Mouse (Mus musculus): ENCODE data around the gene Slc30a4.

Gene Slc30a4

DNA sequence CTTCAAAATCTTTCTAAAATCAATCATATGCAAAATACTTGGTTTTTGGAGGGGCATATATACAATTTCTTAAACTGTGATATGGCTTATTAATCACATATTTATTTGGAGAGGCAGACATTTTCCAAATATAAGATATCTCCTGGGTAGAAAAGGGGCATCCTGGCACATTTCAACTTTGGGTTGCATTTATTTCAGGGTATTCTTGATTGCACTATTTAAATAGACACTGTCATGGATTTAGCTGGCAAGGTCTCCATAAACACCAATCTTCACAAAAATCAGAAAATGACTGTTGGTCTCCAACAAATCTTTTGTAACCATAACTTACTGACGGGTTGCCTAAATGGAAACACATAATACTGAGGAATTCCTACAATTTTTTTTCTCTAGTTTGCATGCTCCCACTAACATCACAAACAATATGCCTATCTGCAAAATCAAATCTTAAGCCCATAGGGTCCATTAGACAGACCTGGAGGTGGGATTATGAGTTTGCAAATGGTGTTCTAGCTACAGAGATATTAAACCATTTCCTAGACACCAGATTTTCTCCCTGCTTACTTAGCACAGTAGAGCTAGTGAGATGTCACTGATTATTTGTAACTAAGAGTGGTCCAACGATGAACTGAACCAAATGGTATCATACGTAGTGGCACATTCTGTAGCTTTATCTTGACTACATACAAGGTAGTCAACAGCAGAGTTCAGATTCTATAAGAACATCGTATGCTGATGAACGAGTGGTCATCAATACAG is 20.9 kb downstream of the Slc30a4 start:
- no peak for DNase-seq (ENCODE audit: low spot score in 2 of 2)

DNA sequence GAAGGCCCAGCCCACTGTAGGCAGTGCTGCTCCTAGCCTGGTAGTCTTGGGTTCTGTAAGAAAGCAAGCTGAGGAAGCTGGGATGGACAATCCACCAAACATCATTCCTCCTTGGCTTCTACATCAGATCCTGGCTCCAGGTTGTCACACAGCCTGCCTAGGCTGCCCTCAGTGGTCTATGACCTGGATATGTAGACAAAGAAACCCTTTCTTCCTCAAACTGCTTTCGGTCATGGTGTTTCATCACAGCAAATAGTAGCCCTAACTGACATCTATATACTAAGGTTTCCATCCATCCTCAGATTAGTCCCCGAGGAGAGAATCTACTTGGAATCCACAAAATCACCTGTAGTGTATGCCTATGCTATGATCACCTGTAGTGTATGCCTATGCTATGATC is 27.3 kb downstream of the Slc30a4 start:
- no peak for DNase-seq (ENCODE audit: low spot score in 2 of 2)

DNA sequence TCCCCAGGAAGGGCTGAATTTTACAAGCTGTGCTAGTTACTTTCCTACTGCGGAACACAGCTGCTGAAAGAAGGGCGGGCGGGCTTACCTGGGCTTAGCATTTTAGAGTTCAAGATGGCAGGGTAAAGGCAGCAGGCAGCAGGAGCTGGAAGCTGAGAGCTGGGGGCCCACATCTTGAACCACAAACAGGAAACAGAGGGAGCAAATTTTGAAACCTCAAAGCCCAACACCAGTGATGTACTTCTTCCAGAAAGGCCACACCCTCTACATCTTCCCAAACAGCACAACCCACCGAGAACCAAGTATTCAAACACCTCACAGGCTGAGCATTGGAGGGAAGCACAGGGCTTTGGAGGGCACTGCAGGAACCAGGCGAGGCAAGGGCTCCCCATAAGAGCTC is 29.6 kb downstream of the Slc30a4 start:
- no peak for DNase-seq (ENCODE audit: low spot score in 2 of 2)

DNA sequence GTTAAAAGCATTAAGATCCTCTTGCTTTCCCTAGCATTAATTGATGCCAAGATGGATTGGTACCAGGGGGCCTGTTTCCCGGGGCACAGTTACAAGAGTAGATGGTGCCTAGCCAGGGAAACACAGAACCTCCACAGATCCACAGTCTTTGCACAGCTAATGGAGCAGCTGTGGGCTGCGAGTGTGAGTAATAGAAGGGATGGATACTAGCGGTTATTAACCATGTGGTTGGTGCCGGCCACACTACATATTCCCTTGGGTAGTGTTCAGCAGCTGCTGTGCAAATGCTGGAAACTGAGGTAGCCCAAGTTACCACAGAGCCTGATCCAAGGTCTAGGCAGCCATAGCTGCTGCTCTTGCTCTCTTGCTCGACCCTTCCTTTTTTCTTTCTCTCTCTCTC is 30.7 kb downstream of the Slc30a4 start:
- DNase-seq (ENCODE audit: low spot score in 2 of 2) = no peak

DNA sequence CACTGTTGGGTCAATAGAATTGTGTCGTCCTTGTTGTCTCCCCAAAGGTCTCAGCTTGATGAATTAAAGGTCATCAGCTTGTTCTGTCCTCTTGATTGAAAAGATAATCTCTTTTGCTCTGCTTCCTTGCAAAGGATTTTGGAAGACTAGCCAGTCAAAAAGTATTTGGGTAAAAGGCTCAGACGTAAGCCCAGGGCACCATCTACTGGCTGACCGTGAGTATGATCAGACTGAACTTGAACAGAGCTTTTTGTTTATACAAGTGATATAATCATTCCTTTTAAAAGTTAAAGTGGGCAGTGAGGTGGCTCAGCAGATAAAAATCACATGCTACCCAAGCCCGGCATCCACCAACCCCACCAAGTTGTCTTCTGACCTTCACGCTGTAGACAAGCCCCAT is 34.6 kb downstream of the Slc30a4 start:
- peak in 1 of 2 experiments; percentile 17 for DNase-seq (ENCODE audit: low spot score in 2 of 2)

DNA sequence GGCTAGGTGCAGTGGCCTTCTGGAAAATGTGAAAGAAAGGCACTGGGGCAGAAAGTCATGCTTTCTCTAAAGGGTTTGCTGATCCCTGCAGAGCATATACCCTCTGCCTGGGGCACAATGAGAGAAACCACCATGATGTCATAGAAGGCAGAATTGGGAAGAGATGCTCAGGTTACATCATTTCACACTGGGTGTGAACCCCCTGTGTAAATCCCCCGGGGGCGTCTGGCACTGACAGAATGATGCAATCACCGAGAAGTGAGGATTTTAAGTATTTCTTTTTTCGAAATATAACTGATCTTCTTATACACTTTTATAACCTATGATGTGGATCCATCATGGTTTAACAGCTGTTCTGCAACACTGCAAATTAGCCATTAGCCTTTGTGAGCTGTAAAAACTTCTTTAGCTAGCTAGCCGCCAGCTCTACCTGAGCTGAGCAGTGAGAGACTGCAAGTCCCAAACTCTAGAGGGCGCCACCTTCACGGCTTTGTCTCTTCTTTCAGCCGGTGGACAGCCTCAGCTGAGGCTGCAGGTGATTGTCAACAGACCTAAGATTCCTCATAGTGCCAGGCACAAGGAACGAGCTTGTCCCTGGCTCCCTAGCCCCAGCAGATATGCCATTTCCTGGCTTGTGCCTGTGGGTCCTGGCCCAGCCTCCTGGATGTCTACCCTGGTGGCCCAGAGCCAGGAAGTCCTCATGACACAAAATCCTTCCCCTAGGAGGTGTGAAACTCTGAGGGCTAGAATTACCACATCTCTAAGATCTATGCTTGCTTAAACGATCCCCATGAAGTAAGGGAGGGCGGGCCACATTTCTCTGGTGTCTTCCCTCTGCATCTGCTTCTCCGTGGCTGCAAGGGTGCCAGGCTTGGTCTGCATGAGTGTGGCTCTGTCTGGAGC is 36.2 kb downstream of the Slc30a4 start:
- peak in 1 of 2 experiments; percentile 33 for DNase-seq (ENCODE audit: low spot score in 2 of 2)

DNA sequence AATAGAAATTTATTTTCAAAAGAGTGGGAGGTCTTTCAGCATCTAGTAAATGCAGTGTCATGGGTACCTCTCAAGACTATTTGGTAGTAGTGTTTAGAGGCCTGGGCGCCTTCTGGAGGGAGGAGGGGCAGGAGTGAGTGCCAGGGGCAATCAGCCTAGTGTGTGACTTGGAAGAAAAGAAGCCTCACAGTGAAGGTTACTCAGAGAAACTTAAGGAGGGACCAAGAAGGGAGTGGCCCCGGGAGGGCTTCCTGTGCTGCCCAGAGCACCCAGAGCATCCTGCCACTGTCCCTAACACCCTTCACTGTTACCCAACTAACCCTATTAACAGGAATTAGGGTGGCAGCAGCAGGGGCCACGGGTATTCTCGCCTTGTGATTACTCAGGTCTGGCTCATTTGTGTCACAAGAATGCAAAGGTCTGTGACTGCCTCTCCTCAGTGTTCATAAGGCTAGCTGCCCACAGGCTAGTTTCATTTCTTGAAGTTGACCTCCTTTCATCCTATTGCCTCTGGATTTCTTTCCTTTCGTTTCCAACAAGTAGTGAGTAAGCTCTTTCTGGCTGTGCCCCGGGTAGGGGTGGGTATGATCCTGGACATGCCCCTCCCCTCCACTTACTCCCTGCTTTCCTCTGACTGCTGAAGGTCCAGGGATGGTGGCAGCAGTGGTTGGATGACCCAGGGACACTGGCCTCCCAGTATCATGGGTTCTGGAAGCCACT is 37.0 kb downstream of the Slc30a4 start:
- no peak for DNase-seq (ENCODE audit: low spot score in 2 of 2)

DNA sequence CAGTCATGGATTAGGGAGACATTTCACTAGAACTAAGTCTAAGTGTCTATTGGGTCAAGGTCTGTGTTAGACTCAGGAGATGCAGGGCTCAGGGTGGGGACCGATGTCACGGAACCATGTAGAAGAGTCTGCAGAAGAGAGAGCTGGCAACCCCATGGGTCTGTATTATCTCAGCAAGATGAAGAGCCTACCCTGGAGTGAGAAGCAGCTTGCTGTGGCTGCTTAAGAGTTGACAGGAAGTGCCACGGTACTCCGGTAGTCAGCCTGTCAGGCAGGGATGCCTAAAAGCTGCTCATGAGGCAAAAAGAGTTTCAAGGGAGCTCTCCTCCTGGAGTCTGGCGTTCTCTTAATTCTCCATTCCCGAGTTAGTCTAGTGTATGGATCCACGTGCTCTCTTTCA is 42.6 kb downstream of the Slc30a4 start:
- DNase-seq (ENCODE audit: low spot score in 2 of 2) = no peak

DNA sequence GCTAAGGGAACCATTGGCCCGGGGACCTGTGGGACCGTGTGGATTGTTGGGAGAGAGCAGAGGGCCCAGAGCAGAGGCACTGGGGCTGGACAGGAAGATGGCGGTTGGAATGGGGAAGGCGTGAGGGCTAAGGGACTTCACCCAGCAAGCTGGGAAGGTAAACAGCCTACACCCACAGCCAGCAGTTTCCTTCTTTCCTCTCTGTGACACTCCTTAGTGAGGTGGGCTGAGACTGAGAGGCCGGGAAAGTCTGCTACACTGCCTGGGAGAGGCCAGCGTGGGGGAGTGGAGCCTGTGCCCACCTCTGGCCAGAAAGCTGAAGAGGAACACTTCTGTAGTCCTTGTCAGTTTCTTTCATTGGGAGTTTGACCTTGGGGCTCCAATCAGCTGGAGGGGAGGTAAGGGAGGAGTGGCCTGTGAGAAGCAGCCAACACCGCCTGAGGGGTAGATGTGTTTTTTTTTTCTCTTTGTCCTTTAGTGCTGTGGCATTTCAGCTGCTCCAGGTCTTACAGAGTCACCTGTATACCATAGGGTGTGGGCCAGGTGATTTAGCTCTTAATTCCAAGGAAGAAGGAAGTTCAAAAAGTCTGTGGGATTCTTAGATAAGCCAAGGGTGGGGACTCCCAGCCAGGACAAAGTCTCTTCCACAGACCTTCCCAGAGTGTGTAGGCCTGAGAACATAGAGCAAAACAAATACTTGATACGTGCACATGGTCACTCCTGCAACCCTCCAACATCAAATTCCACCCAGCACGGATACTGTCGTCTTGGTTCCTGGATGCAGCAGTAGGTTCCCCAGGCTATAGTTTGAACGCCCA is 44.5 kb downstream of the Slc30a4 start:
- no peak for DNase-seq (ENCODE audit: low spot score in 2 of 2)

DNA sequence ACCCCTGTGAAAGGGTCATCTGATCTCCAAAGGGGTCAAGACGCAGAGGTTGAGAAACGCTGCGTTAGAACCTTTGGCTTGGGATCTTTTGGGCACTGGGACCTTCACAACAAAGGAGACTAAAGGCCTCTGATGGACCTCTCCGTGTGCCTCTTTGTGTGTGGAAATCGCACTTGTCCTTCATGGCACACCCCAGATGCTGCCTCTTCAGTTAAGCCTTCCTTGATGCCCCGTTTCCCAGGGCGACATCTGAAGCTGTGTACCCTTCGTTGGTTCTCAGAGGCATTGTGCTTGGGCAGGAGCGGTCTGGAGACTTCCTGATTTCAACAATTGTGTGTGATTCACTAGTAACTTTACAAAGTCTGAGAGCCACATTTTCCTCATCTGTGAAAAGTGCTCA is 45.7 kb downstream of the Slc30a4 start:
- no peak for DNase-seq (ENCODE audit: low spot score in 2 of 2)

DNA sequence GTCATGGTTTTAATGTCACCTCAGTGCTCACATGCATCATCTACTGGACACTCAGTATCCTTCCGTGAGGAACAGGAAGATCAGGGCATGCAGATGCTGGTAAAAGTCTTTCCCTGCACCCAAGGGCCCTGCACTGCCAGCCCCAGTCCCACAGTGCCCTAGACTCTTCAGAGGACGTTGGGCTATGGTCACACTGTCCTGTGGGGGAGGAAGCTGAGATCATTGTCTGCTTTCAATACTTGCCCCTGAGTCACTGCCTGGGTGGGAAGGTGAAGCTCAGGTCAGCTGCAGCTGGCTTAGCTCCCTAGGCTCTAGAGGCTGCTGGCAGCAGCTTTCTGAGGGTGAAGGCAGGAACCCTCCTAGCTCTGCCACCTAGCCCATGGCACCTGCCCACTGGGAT is 46.4 kb downstream of the Slc30a4 start:
- no peak for DNase-seq (ENCODE audit: low spot score in 2 of 2)

DNA sequence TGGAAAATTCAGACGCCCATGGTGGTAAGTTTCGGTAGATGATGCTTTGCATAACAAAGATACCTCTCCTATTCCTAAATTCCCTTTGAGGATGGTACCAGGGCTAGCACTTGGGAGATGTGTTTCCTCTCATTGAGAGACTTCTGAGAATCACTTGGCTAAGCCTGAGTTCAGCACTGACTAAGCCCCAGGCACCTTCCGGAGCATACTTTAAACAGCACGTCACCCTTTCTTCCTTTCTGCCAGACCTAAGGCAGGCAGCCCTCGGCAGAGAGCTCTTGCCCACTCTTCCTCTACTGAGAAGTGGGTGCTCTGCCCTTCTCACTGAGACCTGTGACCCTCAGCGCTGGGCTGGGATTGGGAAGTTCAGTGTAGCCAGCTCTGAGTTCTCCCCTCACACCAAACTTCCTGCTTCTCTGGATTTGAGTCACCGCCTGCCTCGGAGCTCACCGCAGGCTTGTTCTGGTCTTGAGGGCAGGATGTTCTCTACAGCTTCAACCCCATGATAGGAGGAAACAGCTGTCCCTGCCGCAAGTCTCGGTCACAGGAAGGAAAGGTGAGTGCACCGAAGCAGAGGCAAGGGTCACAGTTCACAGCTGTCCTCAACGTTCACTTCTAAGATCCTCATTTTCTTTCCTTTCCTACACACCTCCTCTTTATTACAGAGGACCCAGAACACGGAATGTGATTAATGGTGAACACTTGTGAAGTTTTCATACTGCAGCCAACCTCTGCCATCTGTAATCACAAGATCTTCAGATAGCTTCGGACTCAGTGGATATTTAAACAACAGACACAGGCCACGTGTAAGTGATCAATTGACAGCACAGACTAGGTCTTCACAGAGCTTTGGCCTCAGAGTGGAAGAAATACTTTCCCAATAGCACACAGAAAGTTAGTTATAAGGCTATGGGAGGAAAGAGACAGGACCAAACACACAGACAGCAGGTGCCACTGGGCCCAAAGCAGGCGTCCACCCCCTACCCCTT is 50.1 kb downstream of the Slc30a4 start:
- DNase-seq (ENCODE audit: low spot score in 2 of 2) = peak; percentile 39 to 50

DNA sequence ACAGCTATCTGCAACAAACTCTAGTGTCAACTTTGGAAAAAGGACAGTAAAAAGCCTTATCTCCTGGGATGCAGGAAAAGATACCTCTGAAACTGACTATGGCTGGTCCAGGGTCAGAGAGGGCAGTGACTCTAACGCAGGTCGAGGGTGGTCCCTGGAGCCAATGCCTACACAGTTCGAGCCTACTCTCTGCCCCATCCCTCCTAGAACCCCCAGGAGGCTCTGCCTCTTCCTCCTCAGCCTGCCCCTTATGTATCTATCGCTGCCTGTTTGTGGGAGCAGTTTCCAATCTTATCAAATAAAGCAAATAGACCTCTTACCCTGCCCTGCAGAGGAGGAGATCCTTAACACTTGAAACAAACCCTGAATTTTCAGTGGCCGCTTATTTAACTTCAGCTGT is 63.8 kb downstream of the Slc30a4 start:
- no peak for DNase-seq (ENCODE audit: low spot score in 2 of 2)

DNA sequence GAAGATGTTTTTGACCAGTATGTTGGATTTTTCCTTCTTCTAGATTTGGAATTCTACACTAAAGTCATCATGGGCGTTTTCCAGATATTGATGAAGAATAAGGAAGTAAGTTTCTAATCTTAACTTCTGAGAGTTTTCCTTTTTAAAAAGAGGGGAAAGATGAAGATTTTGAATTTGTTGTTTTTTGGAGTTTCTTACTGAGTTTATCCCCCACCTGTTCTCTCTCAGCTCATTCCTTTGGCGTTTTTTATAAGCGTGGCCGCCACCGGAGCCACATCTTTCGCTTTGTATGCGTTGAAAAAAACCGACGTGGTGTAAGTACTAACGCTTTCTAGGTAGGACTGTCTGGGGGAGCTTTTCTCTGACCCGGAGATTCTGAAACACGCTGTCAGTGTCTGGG is 64.4 kb downstream of the Slc30a4 start:
- DNase-seq (ENCODE audit: low spot score in 2 of 2) = no peak

DNA sequence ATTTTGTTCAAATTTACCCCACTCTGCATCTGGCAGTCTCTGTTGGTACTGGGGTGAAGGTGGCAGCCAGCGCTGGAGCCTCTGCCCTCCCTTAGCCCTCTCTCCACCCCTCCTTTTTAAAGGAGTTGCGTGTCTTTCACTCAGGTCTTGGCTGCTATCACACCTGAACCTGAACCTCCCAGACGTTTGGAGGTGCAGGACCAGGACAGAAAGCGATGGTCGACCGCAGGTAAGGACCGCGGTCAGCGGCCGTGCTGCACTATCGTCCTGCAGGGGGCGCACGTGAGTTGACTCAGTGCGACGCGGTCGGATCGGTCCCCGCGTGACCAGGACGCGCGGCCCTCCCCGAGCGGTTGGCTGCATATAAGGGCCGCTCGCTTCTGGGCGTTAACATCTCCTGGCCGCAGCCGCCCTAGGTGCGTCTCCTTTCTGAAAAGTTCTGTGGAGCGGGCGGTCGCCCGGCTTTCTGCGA is 64.9 kb downstream of the Slc30a4 start:
- peak; percentile 46 to 71 for DNase-seq (ENCODE audit: low spot score in 2 of 2)

DNA sequence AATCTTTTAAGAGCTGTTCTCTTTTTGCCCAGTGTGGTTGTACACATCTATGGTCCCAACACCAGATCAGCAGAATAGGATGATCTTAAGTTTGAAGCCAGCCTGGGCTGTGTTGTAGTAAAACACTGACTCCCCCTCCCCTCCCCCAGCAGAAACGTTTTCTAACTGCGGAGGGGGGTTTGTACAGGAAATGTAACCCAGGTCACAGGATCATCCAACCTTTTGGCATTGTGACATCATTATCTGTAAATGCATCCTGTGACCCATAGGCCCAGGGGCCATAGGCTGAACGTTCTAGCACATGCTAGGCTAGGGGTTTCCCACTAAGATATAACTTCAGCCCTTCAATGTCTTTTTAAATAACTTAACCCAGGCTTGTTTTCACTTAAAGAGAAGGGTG is 65.8 kb downstream of the Slc30a4 start, which contains the start of gene AA467197:
TSS of gene AA467197 (plus strand) at position 301 of the 400 bp plus-strand sequence.
- DNase-seq (ENCODE audit: low spot score in 2 of 2) = no peak

Data from spleen, postnatal 14 days (tissue).